Mouse (Mus musculus) thymus, postnatal 36 days (tissue): ENCODE results near the gene Olfr164.

Source experiments
- DNase-seq, 2 experiments: peaks; one replicate each; pipeline ENCODE4 v3.0.0; 2022; ENCODE audit warnings: mixed read lengths in 2 of 2

The Olfr164 gene

DNA sequence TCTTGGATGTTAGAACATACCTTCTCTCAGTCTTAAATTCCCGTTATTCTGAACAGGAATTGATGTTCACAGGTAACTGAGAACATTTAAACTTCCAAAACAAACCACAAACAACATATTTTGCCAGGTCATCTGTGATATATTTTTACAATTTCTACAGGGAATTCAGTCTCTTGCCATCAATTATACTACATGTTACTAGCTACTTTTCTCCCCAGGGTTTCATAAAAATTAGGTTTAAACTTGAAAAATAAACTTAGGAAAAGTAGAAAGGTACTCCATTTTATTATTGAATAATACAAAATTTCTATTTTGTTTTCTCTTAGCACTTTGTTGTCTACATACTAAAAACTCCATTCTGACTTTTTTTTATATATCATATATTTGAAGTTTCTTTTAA is at the start of gene Olfr164:
Gene Olfr164 (minus strand): TSS at position 101 of the 400 bp plus-strand sequence.
- no peak for DNase-seq

DNA sequence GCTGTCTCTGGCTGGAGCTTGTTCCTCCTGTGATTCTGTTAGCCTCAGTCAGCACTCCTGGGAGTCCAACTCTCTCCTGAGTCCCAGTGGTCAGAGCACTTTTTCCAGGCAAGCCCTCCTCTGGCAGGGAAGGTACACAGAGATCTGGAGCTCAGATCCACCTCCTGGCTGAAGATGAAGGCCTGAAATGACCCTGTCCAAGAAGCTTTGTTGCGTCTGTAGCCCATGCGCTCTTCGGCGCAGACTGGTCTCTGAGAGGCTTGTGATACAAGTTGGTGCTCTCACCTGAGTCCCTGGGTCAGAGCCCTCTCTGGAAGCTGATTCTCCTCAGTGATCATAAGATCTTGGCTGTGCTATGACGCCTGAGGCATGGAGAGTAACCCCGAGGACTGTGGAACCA is 35.2 kb upstream of the Olfr164 start:
- DNase-seq, result no peak

- no peak for DNase-seq
These were observed 50.6 kb downstream of the Olfr164 start for GRCm38 (mm10) chr16:19263235-19263634.

DNA sequence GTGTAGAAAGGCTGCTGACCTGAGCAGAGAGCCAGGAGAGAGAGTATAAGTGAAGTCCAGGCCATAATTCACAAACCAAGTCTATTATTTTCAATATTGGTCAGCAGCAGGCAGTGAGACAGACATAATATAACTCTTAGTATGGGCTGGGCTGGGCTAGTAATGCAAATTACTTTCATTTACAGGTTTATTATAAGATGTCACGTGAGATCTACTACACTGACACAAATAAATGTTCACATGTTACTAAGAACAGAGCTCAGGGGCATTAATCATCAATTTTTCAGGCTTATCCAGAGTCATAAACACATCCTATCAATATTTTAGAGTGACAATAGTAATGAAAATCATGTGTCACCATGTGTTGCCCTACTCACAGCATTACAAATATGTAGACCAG is 53.1 kb downstream of the Olfr164 start:
- DNase-seq, result no peak

DNA sequence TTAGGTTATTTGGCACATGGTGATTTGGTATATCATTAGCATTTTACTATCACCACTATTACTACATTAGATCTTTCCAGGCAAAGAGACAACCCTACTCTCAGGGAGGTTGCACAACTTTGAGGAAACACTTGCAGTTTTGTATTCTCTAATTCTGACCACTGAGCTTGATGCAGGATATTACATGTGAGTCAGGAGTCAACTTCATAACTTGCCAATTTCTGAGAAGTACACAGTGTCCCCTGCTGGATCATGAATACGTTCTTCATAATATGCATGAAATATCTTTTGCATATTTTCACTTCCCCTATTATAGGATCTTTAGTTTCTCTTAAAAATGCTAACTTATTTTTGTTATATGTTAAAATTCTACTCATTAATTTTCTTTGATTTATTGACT is 68.0 kb downstream of the Olfr164 start:
- DNase-seq, result no peak

- no peak for DNase-seq
These were observed 72.3 kb downstream of the Olfr164 start for GRCm38 (mm10) chr16:19241539-19242025.

- no peak for DNase-seq
These were observed 72.9 kb downstream of the Olfr164 start for GRCm38 (mm10) chr16:19240792-19241538.

- DNase-seq, result no peak
These were observed 77.1 kb downstream of the Olfr164 start for GRCm38 (mm10) chr16:19236719-19237118.
